Mouse (Mus musculus) megakaryocyte progenitor cell, adult 5-6 weeks (primary cell): ENCODE data around the gene Dpagt1. TPM values are rescaled to one million over a fixed set of nuclear protein-coding genes. Genes with fewer than 3 reads are reported as not detected.

ENCODE experiments used
- ATAC-seq: replicated peaks from 2 replicates; pipeline ENCODE4 v1.8.0; 2016; ENCODE audit warnings: mild to moderate bottlenecking, moderate TSS enrichment, inconsistent platforms; ENCODE audit not compliant: poor library complexity
- total RNA-seq, 2 experiments: library from RNA; stranded (forward) in 1 of 2; stranded (reverse) in 1 of 2; fragments of 157-497, 149-512 nt in 1 of 2; fragments of 200-1000 nt in 1 of 2; gene quantifications; 2 replicates each; pipeline versions ENCODE4 v1.2.3 to v1.2.4; 2015 to 2017

Dpagt1 gene
- total RNA-seq (2015), result 50.3 and 54.8 TPM in 2 replicates
- total RNA-seq (2017), result 18.9 and 21.0 TPM in 2 replicates

- ATAC-seq, result no peak
Measured at GRCm38 (mm10) chr9:44325768-44326370, at the start of gene Dpagt1. Gene Dpagt1, plus strand, starts transcription at chr9:44326019.

- no peak for ATAC-seq
Measured at GRCm38 (mm10) chr9:44283183-44283582, 42.6 kb upstream of the Dpagt1 start.

GRCm38 (mm10) chr9:44286256-44286850 lies 39.5 kb upstream of the Dpagt1 start:
- ATAC-seq, result 0 out of 2 replicates have a peak, but pooled peaks have one; percentile 19

- ATAC-seq, result no peak
Measured at GRCm38 (mm10) chr9:44287003-44287400, 38.8 kb upstream of the Dpagt1 start.

- ATAC-seq, result peak; percentile 29
Measured at GRCm38 (mm10) chr9:44287401-44288075, 38.3 kb upstream of the Dpagt1 start.

GRCm38 (mm10) chr9:44288076-44288958 lies 37.5 kb upstream of the Dpagt1 start, which contains the start of gene Abcg4:
Gene Abcg4, minus strand, starts transcription at chr9:44288615.
- peak; percentile 78 for ATAC-seq

GRCm38 (mm10) chr9:44288959-44289291 lies 36.9 kb upstream of the Dpagt1 start:
- ATAC-seq, result peak; percentile 8

- ATAC-seq, result no peak
Measured at GRCm38 (mm10) chr9:44292490-44292889, 33.3 kb upstream of the Dpagt1 start.

- peak; percentile 86 for ATAC-seq
Measured at GRCm38 (mm10) chr9:44300001-44300400, 25.8 kb upstream of the Dpagt1 start.

- ATAC-seq, result peak; percentile 99
Measured at GRCm38 (mm10) chr9:44305466-44306079, 20.2 kb upstream of the Dpagt1 start, which contains the start of gene Hinfp. Gene Hinfp, minus strand, starts transcription at chr9:44305671.

GRCm38 (mm10) chr9:44306532-44306931 lies 19.3 kb upstream of the Dpagt1 start:
- no peak for ATAC-seq

- ATAC-seq, result no peak
Measured at GRCm38 (mm10) chr9:44307248-44307647, 18.6 kb upstream of the Dpagt1 start.

- ATAC-seq, result no peak
Measured at GRCm38 (mm10) chr9:44309756-44310155, 16.1 kb upstream of the Dpagt1 start.

GRCm38 (mm10) chr9:44310750-44311135 lies 15.1 kb upstream of the Dpagt1 start:
- ATAC-seq, result no peak

GRCm38 (mm10) chr9:44311136-44312134 lies 14.4 kb upstream of the Dpagt1 start:
- 0 out of 2 replicates have a peak, but pooled peaks have one; percentile 23 for ATAC-seq

GRCm38 (mm10) chr9:44313476-44314256 lies 12.2 kb upstream of the Dpagt1 start:
- no peak for ATAC-seq

GRCm38 (mm10) chr9:44314257-44314547 lies 11.6 kb upstream of the Dpagt1 start:
- no peak for ATAC-seq

GRCm38 (mm10) chr9:44314910-44315309 lies 10.9 kb upstream of the Dpagt1 start:
- ATAC-seq, result no peak

GRCm38 (mm10) chr9:44317452-44317851 lies 8.4 kb upstream of the Dpagt1 start:
- no peak for ATAC-seq
